Mouse (Mus musculus): Measurements from ENCODE around the gene Pp2d1.
A peak's percentile ranks its signal among the peaks of the same experiment; 100 is the strongest.

The Pp2d1 gene

GRCm38 (mm10) chr17:53478858-53479603 lies 60.2 kb downstream of the Pp2d1 start, which contains the start of gene Rab5a:
Gene Rab5a (plus strand): TSS chr17:53479234.
- peak; percentile 99 for DNase-seq

GRCm38 (mm10) chr17:53478066-53478857 lies 61.0 kb downstream of the Pp2d1 start:
- no peak for DNase-seq

GRCm38 (mm10) chr17:53468697-53469096 lies 70.6 kb downstream of the Pp2d1 start:
- DNase-seq = no peak

GRCm38 (mm10) chr17:53465569-53465968 lies 73.7 kb downstream of the Pp2d1 start:
- DNase-seq = no peak

GRCm38 (mm10) chr17:53463496-53463840 lies 75.8 kb downstream of the Pp2d1 start:
- DNase-seq = no peak

GRCm38 (mm10) chr17:53462603-53463495 lies 76.4 kb downstream of the Pp2d1 start, which contains the start of gene Efhb:
Gene Efhb (minus strand): TSS chr17:53463321.
- peak; percentile 62 for DNase-seq

All from layer of hippocampus, adult 9-11 months (tissue).